9 mouse cellular contexts compared by ENCODE assay signal in the genomic region with DNA sequence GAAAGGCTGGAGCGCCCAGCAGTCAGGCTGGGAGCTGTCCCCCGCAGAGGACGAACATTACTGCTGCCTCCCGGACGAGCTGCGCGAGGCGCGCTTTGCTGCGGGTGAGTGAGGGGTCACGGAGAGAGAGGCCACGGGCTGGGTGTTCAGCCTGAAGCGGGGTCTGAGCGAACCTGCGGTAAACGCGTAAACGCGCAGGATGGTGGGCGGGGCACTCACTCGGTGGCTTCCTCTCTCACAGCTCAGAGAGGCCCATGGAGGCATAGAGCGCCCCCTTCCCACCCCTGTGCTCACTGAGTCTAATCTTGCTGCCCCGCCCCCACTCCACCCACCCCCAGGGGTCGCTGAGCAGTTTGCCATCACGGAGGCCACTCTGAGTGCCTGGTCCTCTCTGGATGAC. TPM values are rescaled to one million over a fixed set of nuclear protein-coding genes. Genes with fewer than 3 reads are reported as not detected.
DNase-seq lines count a peak whose midpoint lies in the region; ATAC-seq and TF ChIP-seq lines count a peak whose summit lies in the region.
"Had no signal": no experiment of that assay in that cellular context is flagged by ENCODE, and none has a peak within 500 bp of the region (broad histone marks: within the 10 kb centered on the region; RNA-seq: fewer than 3 reads in every experiment).

No protein-coding gene starts in this region.

- under 1% methylated on average over 25 of the region's 25 CpGs for WGBS in lung, embryonic 14.5 days
- WGBS in forebrain, embryonic 11.5 days: under 1% methylated on average over 25 of the region's 25 CpGs
- WGBS in limb, embryonic 13.5 days: under 1% methylated on average over 25 of the region's 25 CpGs
- WGBS in small intestine, adult 2 months: 4% methylated on average over 25 of the region's 25 CpGs

- peaks cover 25% of the 10 kb centered on the region for H3K27me3 ChIP-seq in lung, embryonic 14.5 days (ENCODE audit: insufficient read depth, low read length)
- peaks cover 36% of the 10 kb centered on the region for H3K27me3 ChIP-seq in forebrain, embryonic 11.5 days (ENCODE audit: control insufficient read depth, insufficient read depth, low read length)
- H3K27me3 ChIP-seq in limb, embryonic 13.5 days: peaks cover 60% of the 10 kb centered on the region
- H3K27me3 ChIP-seq in small intestine, adult 2 months (ENCODE audit: control insufficient read depth, insufficient read depth, low read length): peaks cover 22% of the 10 kb centered on the region

- H3K9ac ChIP-seq in lung, embryonic 14.5 days: peak overlapping the region; percentile 48
- H3K9ac ChIP-seq in forebrain, embryonic 11.5 days (ENCODE audit: low read length): no peak overlapping the region
- peak overlapping the region; percentile 63 for H3K9ac ChIP-seq in limb, embryonic 13.5 days

- no peak for TF ChIP-seq POLR2A in small intestine, adult 2 months (IDR thresholded peaks at IDR 0.05; ENCODE audit: low read depth, low read length)

- H3K9me3 ChIP-seq in lung, embryonic 14.5 days (ENCODE audit: low read depth, low read length): no peaks in the 10 kb centered on the region
- H3K9me3 ChIP-seq in forebrain, embryonic 11.5 days (ENCODE audit: control insufficient read depth, low read length): no peaks in the 10 kb centered on the region
- no peaks in the 10 kb centered on the region for H3K9me3 ChIP-seq in limb, embryonic 13.5 days

- TF ChIP-seq CTCF in lung, embryonic 14.5 days (IDR thresholded peaks at IDR 0.05; ENCODE audit: low read depth): peak; percentile 42
- no peak for TF ChIP-seq CTCF in small intestine, adult 2 months (IDR thresholded peaks at IDR 0.05; ENCODE audit: extremely low read depth, insufficient read length, insufficient replicate concordance, low read depth, low read length)

- no peak overlapping the region for H3K27ac ChIP-seq in lung, embryonic 14.5 days (ENCODE audit: low read depth)
- no peak overlapping the region for H3K27ac ChIP-seq in forebrain, embryonic 11.5 days (ENCODE audit: low read depth, low read length)
- H3K27ac ChIP-seq in limb, embryonic 13.5 days: no peak overlapping the region
- H3K27ac ChIP-seq in small intestine, adult 2 months (ENCODE audit: insufficient read depth, low read depth, low read length): no peak overlapping the region

- H3K36me3 ChIP-seq in lung, embryonic 14.5 days (ENCODE audit: insufficient read depth): no peaks in the 10 kb centered on the region
- no peaks in the 10 kb centered on the region for H3K36me3 ChIP-seq in forebrain, embryonic 11.5 days (ENCODE audit: control insufficient read depth, insufficient read depth, low read length)
- H3K36me3 ChIP-seq in limb, embryonic 13.5 days: no peaks in the 10 kb centered on the region
- H3K36me3 ChIP-seq in small intestine, adult 2 months (ENCODE audit: control insufficient read depth, insufficient read depth, low read length): no peaks in the 10 kb centered on the region

- peak overlapping the region; percentile 69 for H3K4me2 ChIP-seq in lung, embryonic 14.5 days
- peak overlapping the region; percentile 52 for H3K4me2 ChIP-seq in forebrain, embryonic 11.5 days (ENCODE audit: low read depth, low read length, severe bottlenecking)
- H3K4me2 ChIP-seq in limb, embryonic 13.5 days (replicated peaks): peak overlapping the region; percentile 73

- peak overlapping the region; percentile 35 for H3K4me3 ChIP-seq in lung, embryonic 14.5 days (ENCODE audit: low read depth, low read length)
- peak overlapping the region; percentile 22 for H3K4me3 ChIP-seq in forebrain, embryonic 11.5 days (ENCODE audit: low read depth, low read length)
- peak overlapping the region; percentile 42 for H3K4me3 ChIP-seq in limb, embryonic 13.5 days
- H3K4me3 ChIP-seq in small intestine, adult 2 months (ENCODE audit: low read depth, low read length): peak overlapping the region; percentile 43

- peak; percentile 61 for DNase-seq in lung, embryonic 14.5 days
- no peak for DNase-seq in lung, postnatal 4 days
- DNase-seq in forebrain, embryonic 11.5 days (ENCODE audit: low spot score): peak; percentile 71
- no peak for DNase-seq in frontal cortex, postnatal 14 days (ENCODE audit: low spot score in 2 of 2)
- DNase-seq in adrenal gland, adult 8-10 months: no peak
- DNase-seq in gastrocnemius, adult 18-20 months (ENCODE audit: low spot score): no peak

- peak; percentile 22; the same call in 1 of the 2 replicates for ATAC-seq in lung, embryonic 14.5 days (ENCODE audit: insufficient read depth)
- ATAC-seq in forebrain, embryonic 11.5 days (replicated peaks; ENCODE audit: low FRiP score): no peak; the same call in 1 of the 2 replicates
- ATAC-seq in limb, embryonic 13.5 days (ENCODE audit: low FRiP score, low read depth): peak; percentile 52; the same call in 1 of the 2 replicates

- H3K4me1 ChIP-seq in lung, embryonic 14.5 days (ENCODE audit: insufficient read depth): peaks cover 6% of the 10 kb centered on the region; the same call in 1 of the 2 replicates
- H3K4me1 ChIP-seq in forebrain, embryonic 11.5 days (replicated peaks; ENCODE audit: control insufficient read depth, insufficient read depth, low read length): peaks cover 6% of the 10 kb centered on the region; the same call in 1 of the 2 replicates
- H3K4me1 ChIP-seq in limb, embryonic 13.5 days: peaks cover 23% of the 10 kb centered on the region
- H3K4me1 ChIP-seq in small intestine, adult 2 months (ENCODE audit: control insufficient read depth, insufficient read depth, insufficient read length, low read length): peaks cover 11% of the 10 kb centered on the region

RNA-seq across cellular contexts. Expression of gene Fam131c, which starts 14.4 kb away (rescaled TPM):
- polyA plus RNA-seq in lung, embryonic 14.5 days (2014; fragmentation: Nextera tagmentation; extraction: Ambion mirVana): 3.2 and 4.2 TPM in 2 replicates
- 0.35 and 1.2 TPM in 2 replicates for polyA plus RNA-seq in forebrain, embryonic 11.5 days (2014; fragmentation: Nextera tagmentation; extraction: Ambion mirVana)
- polyA plus RNA-seq in limb, embryonic 13.5 days (2015; fragmentation: Nextera tagmentation; extraction: Ambion mirVana): 0.65 and 0.91 TPM in 2 replicates
- polyA plus RNA-seq in small intestine, adult 2 months (2012; rRNA removed): 0.77 and 1.8 TPM in 2 replicates
- 1 to 10 TPM; 1.2 to 5.7 (median 2.8) TPM for total RNA-seq in adrenal gland, adult 8-10 months (2022)
- under 1 TPM; 0.16 to 0.31 TPM for total RNA-seq in gastrocnemius, adult 18-20 months (2021)

RNA-seq across cellular contexts. Expression of gene Clcnka, which starts 16.1 kb away (rescaled TPM):
- polyA plus RNA-seq in lung, embryonic 14.5 days (2014; fragmentation: Nextera tagmentation; extraction: Ambion mirVana): 0.31 and 0.80 TPM in 2 replicates
- polyA plus RNA-seq in forebrain, embryonic 11.5 days (2014; fragmentation: Nextera tagmentation; extraction: Ambion mirVana): 0.17 TPM in 1 of 2 replicates, not detected in the other
- polyA plus RNA-seq in limb, embryonic 13.5 days (2015; fragmentation: Nextera tagmentation; extraction: Ambion mirVana): 0.23 and 0.36 TPM in 2 replicates
- polyA plus RNA-seq in small intestine, adult 2 months (2012; rRNA removed): 0.04 TPM in 1 of 2 replicates, not detected in the other
- total RNA-seq in adrenal gland, adult 8-10 months (2022): not detected
- not detected for total RNA-seq in gastrocnemius, adult 18-20 months (2021)
- total RNA-seq: liver, adult 2 months had no signal

RNA-seq across cellular contexts. Expression of gene Clcnkb, which starts 33.4 kb away (rescaled TPM):
- polyA plus RNA-seq in lung, embryonic 14.5 days (2014; fragmentation: Nextera tagmentation; extraction: Ambion mirVana): not detected in 2 replicates
- polyA plus RNA-seq in forebrain, embryonic 11.5 days (2014; fragmentation: Nextera tagmentation; extraction: Ambion mirVana): not detected in 2 replicates
- polyA plus RNA-seq in limb, embryonic 13.5 days (2015; fragmentation: Nextera tagmentation; extraction: Ambion mirVana): not detected in 2 replicates
- polyA plus RNA-seq in small intestine, adult 2 months (2012; rRNA removed): not detected in 2 replicates
- not detected for total RNA-seq in adrenal gland, adult 8-10 months (2022)
- under 1 TPM in 1 of 2 experiments, not detected in 1; 0.40 TPM for total RNA-seq in gastrocnemius, adult 18-20 months (2021)
- total RNA-seq: liver, adult 2 months had no signal
- polyA plus RNA-seq: liver, adult 2 months had no signal

RNA-seq across cellular contexts. Expression of gene Hspb7, which starts 38.2 kb away (rescaled TPM):
- polyA plus RNA-seq in lung, embryonic 14.5 days (2014; fragmentation: Nextera tagmentation; extraction: Ambion mirVana): 0.80 and 3.2 TPM in 2 replicates
- not detected in 2 replicates for polyA plus RNA-seq in forebrain, embryonic 11.5 days (2014; fragmentation: Nextera tagmentation; extraction: Ambion mirVana)
- 0.06 and 0.10 TPM in 2 replicates for polyA plus RNA-seq in limb, embryonic 13.5 days (2015; fragmentation: Nextera tagmentation; extraction: Ambion mirVana)
- polyA plus RNA-seq in small intestine, adult 2 months (2012; rRNA removed): 4.7 and 5.8 TPM in 2 replicates
- under 1 TPM; 0.38 to 0.97 (median 0.57) TPM for total RNA-seq in adrenal gland, adult 8-10 months (2022)
- 100 to 1,000 TPM; 331 to 560 TPM for total RNA-seq in gastrocnemius, adult 18-20 months (2021)

RNA-seq across cellular contexts. Expression of gene Srarp, which starts 53.5 kb away (rescaled TPM):
- polyA plus RNA-seq in lung, embryonic 14.5 days (2014; fragmentation: Nextera tagmentation; extraction: Ambion mirVana): not detected in 2 replicates
- polyA plus RNA-seq in forebrain, embryonic 11.5 days (2014; fragmentation: Nextera tagmentation; extraction: Ambion mirVana): not detected in 2 replicates
- not detected in 2 replicates for polyA plus RNA-seq in limb, embryonic 13.5 days (2015; fragmentation: Nextera tagmentation; extraction: Ambion mirVana)
- polyA plus RNA-seq in small intestine, adult 2 months (2012; rRNA removed): not detected in 2 replicates
- under 1 TPM in 1 of 4 experiments, not detected in 3; 0.68 TPM for total RNA-seq in adrenal gland, adult 8-10 months (2022)
- total RNA-seq in gastrocnemius, adult 18-20 months (2021): 1 to 10 TPM in 1 of 2 experiments, under 1 TPM in 1; 0.87 to 1.0 TPM
- total RNA-seq: liver, adult 2 months had no signal
- polyA plus RNA-seq: liver, adult 2 months had no signal

Comparison
In these comparisons a context has a peak if more than half of its experiments do, and no peak if none do; other contexts are left out.
1. DNase-seq: peak in lung, embryonic 14.5 days (single experiment) and forebrain, embryonic 11.5 days (single experiment); none in lung, postnatal 4 days (0 of 2), frontal cortex, postnatal 14 days (0 of 2), adrenal gland, adult 8-10 months (single experiment) and gastrocnemius, adult 18-20 months (single experiment).
2. Peak in every context shown above with its lines, with median percentiles within 50 percentile points of each other: H3K4me2 ChIP-seq and H3K4me3 ChIP-seq.